Mouse (Mus musculus): ENCODE results near the gene Vmn2r101. TPM values are rescaled to one million over a fixed set of nuclear protein-coding genes. Genes with fewer than 3 reads are reported as not detected.

Gene Vmn2r101
- not detected in 2 replicates for polyA plus RNA-seq (2015; fragmentation: Nextera tagmentation; extraction: Ambion mirVana)

GRCm38 (mm10) chr17:19576927-19577326, at the start of gene Vmn2r101:
Vmn2r101 (plus strand) TSS chr17:19577227.
- Histone ChIP-seq H3K9ac (no peak within 1 kb of the TSS), H3K4me2 (no peak within 1 kb of the TSS), H3K4me3 (no peak within 1 kb of the TSS), H3K27me3 (no peaks in the 10 kb centered on the region), H3K36me3 (no peaks in the 10 kb centered on the region), H3K9me3 (no peaks in the 10 kb centered on the region), H3K27ac (no peak within 1 kb of the TSS), H3K4me1 (no peaks in the 10 kb centered on the region)
- no peak for ATAC-seq (ENCODE audit: borderline replicate concordance, extremely low read depth, low FRiP score, low TSS enrichment)

GRCm38 (mm10) chr17:19629328-19629727, 52.3 kb downstream of the Vmn2r101 start:
- H3K9me3 ChIP-seq: peaks cover 10% of the 10 kb centered on the region; the same call in 1 of the 2 replicates
- H3K4me2 ChIP-seq: no peak overlapping the region
- H3K9ac ChIP-seq: no peak overlapping the region
- no peaks in the 10 kb centered on the region for H3K27me3 ChIP-seq
- no peaks in the 10 kb centered on the region for H3K36me3 ChIP-seq
- WGBS: 87% methylated on average over 1 of the region's 1 CpGs
- H3K27ac ChIP-seq: no peak overlapping the region
- no peaks in the 10 kb centered on the region for H3K4me1 ChIP-seq
- no peak overlapping the region for H3K4me3 ChIP-seq
- ATAC-seq (ENCODE audit: borderline replicate concordance, extremely low read depth, low FRiP score, low TSS enrichment): no peak

- Histone ChIP-seq H3K4me1 (no peaks in the 10 kb centered on the region), H3K27me3 (no peaks in the 10 kb centered on the region), H3K36me3 (no peaks in the 10 kb centered on the region), H3K9ac (no peak overlapping the region), H3K9me3 (no peaks in the 10 kb centered on the region), H3K4me3 (no peak overlapping the region), H3K27ac (no peak overlapping the region), H3K4me2 (no peak overlapping the region)
- no peak for ATAC-seq (ENCODE audit: borderline replicate concordance, extremely low read depth, low FRiP score, low TSS enrichment)
- 45% methylated on average over 3 of the region's 3 CpGs for WGBS
These were observed 81.4 kb downstream of the Vmn2r101 start for GRCm38 (mm10) chr17:19658447-19658846.

- Histone ChIP-seq H3K27ac (no peak within 1 kb of the TSS), H3K4me2 (no peak within 1 kb of the TSS), H3K4me1 (no peaks in the 10 kb centered on the region), H3K27me3 (no peaks in the 10 kb centered on the region), H3K4me3 (no peak within 1 kb of the TSS), H3K36me3 (no peaks in the 10 kb centered on the region), H3K9ac (no peak within 1 kb of the TSS), H3K9me3 (no peaks in the 10 kb centered on the region)
- ATAC-seq (ENCODE audit: borderline replicate concordance, extremely low read depth, low FRiP score, low TSS enrichment): no peak
- WGBS: 54% methylated on average over 2 of the region's 2 CpGs
These were observed 83.0 kb downstream of the Vmn2r101 start, which contains the start of gene Vmn2r102 for GRCm38 (mm10) chr17:19660028-19660427. Vmn2r102 (plus strand) TSS chr17:19660328.

Other genes with a start within 250 kb of the Vmn2r101 start
- not detected in 2 replicates for gene Vmn2r99, start 215.3 kb upstream of the Vmn2r101 start, polyA plus RNA-seq (2015; fragmentation: Nextera tagmentation; extraction: Ambion mirVana)
- not detected in 2 replicates for gene Vmn2r100, start 72.5 kb upstream of the Vmn2r101 start, polyA plus RNA-seq (2015; fragmentation: Nextera tagmentation; extraction: Ambion mirVana)
- gene Vmn2r102, start 83.1 kb downstream of the Vmn2r101 start, polyA plus RNA-seq (2015; fragmentation: Nextera tagmentation; extraction: Ambion mirVana): not detected in 2 replicates
- gene Vmn2r103, start 196.1 kb downstream of the Vmn2r101 start, polyA plus RNA-seq (2015; fragmentation: Nextera tagmentation; extraction: Ambion mirVana): not detected in 2 replicates